Mouse (Mus musculus) activated CD4-positive, CD25-positive, alpha-beta regulatory T cell, adult 4 months (primary cell): ENCODE measurements around the gene Gna13. TPM values are rescaled to one million over a fixed set of nuclear protein-coding genes. Genes with fewer than 3 reads are reported as not detected.

ENCODE experiments used
- ATAC-seq: one replicate; pipeline ENCODE4 v1.8.0; 2017
- polyA plus RNA-seq, 2 experiments: library from polyadenylated mRNA; unstranded; fragments of 100-300 nt; shearing (Covaris generic); gene quantifications; one replicate each; pipeline ENCODE4 v1.2.1; 2017

The Gna13 gene
- polyA plus RNA-seq, 2 experiments from 2014 or later: 56.6 to 64.4 TPM

DNA sequence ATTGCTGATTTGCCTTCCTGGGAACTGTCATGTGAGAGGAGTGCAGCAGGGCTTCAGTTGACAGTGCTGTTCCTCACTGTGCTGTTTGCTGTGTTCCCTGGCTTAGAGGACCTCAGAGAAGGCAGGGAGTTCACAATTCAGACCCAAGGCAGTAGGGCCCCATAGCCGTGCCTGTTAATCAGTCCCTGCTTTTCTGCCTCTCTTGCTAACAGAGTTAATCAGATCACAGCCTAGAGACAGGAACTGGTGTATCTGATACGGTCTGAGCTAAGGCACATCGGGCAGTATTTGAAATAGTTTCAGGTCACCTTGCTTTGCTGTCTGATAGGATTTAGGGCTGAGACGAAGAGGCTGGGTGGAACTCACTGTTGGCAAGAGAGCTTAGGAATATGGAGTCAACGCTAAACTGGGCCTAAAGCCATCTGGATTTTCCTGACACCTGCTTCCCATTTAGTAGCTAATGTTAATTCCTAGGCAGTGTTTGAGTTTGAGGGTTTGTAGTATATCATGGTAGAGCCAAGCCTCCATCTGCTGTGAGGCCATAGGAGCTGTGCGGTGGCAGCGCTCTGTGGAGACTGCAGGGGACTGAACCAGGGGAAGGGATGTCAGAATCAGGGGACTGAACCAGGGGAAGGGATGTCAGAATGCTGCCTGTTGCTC lies 14.0 kb downstream of the Gna13 start:
- no peak for ATAC-seq

DNA sequence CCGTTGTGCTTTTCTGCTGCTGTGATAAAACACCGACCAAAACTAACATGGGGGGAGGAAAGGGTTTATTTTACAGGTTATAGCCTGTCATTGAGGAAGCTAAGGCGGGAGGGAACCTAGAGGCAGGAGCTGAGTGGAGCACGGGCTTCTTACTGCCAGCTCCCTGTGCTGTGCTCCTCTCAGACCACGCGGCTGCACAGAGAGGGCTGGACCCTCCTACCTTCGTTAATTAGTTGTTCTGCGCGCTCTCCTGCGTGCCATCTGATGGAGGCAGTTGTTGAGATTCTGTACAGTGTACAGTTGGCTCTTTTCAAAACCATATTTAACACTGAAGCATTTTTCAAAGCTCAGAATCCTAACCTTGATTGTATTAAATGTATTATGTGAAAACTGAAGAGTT lies 14.8 kb downstream of the Gna13 start:
- no peak for ATAC-seq

DNA sequence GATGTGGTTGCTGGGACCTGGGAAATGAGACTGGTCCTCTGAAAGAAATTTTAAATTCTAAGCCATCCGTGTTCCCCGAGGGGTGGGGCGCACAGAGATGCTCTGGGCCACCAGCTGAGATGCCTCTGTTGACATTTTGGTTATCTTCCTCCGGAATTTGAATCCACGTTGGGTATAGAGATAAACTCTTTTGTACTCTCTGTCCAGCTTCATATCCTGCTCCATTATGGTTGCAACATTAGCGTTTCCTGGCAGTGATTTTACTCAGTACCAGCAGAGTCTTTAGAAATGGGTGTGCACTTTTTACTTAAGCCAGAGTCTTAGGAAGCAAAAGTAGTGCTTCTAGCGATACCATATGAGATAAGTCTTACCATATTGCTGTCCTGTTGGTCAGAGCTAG lies 15.4 kb downstream of the Gna13 start:
- ATAC-seq: no peak

DNA sequence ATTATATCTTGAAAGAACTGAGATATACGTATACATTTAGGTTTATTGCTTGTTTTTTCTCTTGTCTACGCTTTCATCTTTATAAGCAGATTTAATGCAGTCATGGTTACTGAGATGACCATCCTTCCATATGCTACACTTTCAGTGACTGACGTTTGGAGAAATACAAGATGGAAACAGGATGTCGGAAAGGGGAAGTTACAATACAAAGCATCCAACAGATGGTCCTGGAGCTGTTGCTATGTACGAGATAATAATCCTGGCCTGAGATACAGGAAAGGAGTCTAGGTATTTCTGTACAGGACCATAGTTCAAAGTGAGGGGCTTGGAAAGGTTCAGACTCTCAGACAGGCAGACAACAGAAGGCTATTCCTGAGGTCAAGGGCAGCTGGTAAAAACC lies 18.0 kb downstream of the Gna13 start:
- ATAC-seq: no peak

DNA sequence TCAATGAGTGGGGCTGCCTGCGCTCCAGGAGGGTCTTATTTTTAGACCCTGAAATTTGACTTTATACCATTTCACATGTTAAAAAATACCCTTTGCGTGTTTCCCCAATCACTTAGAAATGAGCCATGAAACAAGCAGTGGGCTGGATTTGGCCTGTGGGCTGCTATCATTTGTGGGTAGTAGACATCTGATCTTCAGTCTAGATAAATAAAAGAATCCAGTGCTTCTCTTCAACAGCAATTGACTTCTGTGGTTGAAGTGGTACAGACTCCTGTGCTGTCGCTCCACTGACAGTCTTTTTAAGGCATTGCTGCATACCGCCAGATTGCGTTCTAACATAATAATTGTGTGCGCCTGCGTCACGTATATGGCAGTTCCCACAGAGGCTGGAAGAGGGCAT lies 22.7 kb downstream of the Gna13 start:
- ATAC-seq: no peak

DNA sequence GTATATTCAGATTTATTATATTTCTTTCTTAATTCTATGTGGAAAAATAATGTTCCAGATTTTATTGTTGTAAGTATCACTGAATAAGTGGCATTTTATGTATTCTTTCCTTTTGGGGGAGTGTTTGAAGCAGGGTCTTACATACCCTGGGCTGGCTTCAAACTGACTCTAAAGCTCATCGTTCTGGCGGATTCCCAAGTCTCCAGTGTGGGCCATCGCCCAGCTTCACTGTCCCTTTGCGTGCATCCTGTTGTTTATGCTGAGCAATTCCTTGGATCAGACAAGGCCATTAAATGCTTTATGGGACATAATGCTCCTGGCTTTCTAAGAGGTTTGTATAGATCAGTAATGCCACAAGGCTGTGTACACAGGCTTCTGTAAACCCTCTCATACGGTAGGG lies 26.4 kb downstream of the Gna13 start:
- ATAC-seq: no peak

DNA sequence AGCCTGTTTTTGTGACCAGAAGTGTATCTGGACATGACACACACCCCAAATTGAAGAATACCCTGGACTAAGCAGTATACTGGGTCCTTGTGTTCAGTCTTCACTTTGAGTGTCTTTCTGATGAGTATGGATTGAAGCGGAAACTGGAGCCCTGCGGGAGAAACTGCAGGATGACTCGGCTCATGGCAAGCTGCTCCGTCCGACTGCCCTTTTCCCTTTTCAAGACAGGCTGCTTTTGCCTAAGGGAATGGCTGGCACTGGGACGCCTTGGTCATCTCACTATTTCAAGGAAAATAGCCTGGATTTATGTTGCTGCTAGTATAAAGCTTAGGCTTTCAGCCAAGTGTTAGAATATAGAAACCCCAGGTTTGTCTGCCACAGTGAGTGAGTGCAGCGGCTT lies 28.6 kb downstream of the Gna13 start:
- ATAC-seq: no peak

DNA sequence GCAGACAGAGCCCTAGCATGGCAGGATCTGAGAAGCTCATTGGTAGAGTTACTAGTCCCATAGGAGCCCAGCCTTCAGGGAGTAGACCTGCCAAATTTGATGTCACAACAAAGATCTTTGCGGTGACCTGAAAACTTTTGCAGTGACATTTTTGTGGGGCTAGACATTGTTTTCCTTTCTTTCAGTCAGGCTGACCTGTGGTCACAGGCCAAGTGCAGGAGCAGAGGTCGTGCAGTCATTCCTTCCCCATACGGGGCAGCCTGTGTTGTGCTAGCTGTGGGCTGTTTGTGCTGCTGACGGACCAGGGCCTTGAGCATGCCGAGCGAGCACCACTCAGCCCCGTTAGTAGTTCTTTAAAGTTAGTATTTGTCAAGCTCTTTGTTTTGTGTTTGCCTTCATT lies 29.1 kb downstream of the Gna13 start:
- no peak for ATAC-seq

DNA sequence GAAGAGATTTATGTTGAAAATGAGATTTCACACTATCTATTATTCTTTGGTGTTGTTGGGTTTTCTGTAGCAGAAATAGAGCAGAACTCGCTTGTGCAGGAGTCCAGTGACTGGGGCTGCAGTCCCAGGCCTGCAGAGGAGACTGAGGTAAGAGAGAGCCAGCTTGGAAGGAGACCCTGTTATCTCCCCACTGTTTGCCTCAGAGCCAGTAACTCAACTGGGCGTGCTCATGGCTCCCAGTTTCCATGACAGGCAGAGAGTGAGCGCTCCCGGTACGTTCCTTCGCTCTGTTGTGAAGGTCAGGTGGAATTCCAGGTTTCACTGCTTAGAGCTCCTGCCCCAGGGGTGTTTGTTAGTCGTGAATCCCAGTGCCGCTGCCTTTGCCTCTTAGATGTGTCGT lies 30.0 kb downstream of the Gna13 start:
- no peak for ATAC-seq

DNA sequence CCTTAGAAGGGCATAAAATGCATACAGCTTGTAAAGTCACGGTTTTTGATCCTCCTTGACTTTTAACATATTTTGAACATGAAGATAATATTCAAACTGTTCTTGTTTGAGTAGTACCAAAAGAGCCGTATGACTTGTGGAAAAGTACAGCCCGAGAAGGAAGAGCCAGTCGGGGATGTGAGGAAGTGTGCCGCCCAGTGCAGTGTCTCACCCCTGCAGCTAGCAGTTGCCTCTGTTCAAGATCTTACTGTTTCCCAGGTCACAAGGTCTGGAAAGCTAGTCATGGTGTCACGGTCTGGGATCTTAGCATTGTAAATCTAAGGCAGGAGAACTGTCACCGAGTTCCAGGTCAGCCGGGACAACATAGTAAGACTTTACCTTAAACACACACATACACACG lies 32.1 kb downstream of the Gna13 start:
- no peak for ATAC-seq

DNA sequence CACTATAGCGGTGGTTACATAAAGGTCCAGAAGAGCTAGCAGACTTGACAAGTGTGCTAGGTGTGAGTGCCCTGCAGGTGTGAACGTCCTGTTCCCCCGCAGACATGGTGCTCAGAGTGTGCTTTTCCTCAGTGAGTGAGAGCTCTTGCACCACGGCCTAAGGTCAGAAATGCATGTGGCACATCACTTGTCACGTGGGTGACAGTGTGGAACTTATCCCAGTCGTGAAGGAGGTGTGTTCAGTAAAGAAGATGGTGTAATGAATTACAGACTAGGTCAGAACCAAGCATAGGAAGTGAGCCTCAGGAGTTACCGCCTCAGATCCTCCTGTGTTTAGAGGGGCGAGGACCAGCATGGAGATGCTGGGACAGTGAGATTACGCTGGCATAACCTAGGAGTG lies 32.7 kb downstream of the Gna13 start:
- no peak for ATAC-seq

DNA sequence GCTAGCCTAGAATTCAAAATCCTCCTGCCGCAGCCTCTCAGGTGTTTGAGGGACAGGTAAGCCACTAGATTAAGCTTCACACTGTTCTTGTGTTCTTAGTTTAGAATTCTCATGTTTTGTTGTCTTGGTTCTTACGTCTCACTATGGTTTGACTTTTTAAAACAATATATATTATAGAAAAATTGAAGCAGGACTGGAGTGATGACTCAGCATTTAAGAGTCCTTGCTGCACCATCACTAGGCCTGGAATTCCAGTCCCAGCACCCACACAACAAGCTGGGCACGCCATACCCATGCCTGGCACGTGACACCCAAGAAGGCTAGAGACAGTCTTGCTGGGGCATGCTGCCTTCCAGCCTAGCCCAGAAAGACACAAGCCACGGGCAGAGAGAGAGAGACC lies 43.8 kb downstream of the Gna13 start:
- ATAC-seq: no peak

DNA sequence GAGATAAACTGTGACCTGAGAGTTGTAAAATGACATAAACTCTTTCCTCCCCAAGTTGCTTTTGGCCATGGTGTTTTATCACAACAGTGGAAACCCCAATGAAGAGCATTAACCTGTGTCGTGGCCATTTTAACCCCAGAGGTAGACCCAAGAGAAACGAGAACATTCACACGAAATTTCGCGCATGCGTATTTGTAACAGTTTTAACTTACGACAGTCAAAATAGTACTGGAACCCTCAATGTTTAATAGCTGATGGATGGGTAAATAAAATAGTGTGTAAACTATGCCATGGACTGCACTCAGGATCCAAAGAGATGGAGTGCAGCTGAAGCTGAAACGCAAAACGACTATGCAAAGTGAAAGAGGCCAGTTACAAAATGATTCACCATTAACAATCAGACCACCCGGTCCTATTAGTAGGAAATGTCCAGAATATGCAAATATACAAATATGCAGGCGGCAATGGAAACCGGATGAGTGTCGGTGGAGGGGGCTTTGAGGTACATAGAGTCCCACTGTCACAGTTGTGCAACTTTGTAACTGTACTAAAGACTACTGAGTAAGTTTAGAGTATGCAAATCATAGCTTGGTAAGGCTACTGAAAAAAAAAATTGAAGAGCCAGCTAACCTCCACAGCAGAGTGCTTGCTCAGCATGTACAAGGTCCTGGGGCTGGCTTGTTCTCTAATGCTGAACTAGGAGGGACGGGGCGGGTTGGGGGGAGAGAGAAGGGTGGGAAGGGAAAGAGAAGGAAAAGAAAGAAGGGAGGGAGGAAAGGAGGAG lies 47.8 kb downstream of the Gna13 start:
- ATAC-seq: no peak

DNA sequence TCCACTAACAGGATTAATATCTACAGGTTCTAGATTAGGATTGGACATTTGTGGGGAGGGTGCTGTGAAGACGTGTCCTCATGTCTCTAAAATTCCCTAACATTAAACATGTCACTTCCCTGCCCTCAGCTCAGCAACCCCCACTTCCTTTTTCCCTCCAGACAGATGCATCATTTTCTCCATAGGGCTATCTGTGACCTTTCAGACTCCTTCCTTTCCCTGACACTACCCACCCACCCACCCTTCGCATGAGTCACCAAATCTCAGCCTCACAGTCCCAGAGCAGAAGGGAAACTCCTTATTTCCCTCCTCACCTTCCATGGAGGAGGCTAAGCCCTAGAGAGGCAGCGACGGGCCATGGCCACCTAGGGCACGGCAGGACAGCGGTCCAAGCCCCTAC lies 51.0 kb downstream of the Gna13 start, which contains the start of gene 9930022D16Rik:
Gene 9930022D16Rik, plus strand, starts transcription at position 301 of the 400 bp plus-strand sequence.
- no peak for ATAC-seq

DNA sequence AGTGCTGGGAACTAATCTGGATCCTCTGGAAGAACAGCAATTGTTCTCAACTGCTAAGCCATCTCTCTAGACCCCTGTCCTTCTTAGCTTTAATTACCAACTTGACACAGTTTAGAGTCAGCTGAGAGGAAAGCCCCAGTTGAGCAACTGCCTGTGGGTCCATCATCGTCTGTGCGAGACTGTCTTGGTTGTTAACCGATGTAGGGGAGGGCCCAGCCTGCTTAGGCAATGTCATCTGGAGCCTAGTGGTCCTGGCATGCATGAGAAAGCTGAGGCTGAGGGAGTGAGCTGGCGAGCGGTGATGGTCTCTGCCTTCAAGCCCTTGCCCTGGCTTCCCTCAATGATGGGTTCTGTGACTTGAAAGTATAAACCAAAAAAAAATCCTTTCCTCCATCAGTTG lies 52.2 kb downstream of the Gna13 start:
- ATAC-seq: no peak

DNA sequence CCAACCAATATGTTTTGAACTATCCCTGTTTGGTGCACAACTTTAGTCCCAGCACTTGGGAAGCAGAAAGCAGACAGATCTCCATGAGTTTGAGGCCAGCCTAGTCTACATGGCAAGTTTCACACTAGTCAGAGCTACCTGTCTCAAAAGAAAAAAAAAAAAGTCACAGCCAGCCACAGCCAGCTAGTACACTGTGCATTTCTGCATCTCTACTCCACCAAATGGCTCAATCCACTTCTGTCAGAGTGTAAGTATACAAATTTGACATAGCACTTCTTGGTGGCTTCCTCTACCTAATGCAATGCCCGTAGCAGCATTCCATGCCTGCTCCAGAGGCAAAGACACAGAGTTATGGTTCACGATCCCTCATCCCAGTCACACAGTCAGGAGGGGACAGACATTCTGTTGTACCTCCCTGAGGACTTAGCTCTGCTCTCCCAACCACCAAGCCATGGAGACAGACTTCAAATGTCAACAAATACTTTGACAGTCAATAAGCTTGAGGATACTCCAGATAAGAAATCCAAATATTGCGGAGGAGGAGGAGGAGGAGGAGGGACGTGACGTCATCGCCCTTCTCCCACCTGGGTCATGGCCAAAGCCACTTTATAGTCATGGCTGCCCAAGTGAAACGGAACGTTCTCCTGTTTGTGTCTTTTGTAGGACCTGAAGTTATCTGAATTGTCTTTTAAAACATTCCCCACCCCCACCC lies 54.2 kb downstream of the Gna13 start:
- ATAC-seq: no peak

DNA sequence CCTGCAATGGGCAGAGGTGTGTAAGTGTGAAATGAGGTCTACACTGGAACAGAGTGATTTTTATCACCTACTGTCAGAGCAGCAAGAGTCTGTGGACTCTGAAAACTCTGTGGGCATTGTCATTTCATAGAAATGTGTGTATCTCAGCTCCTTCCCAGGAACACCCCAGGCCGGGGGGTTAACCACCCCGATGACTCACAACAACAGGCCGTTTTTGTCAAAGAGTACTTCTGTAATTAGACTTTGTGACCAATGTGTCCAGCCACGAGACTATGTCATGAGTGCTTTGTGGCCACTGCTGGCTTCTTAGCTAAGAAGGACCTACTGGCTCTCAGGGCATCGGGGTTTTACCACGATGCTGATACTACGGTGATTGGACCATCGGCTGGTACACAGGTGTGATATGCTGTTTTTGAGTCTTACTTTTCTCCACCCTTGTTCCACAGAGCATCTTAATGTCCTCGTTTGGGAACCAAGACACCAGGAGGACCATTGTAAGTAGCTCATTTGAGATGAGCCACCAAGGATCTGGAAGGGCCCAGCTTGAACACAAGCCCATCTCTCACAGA lies 54.9 kb downstream of the Gna13 start:
- no peak for ATAC-seq

DNA sequence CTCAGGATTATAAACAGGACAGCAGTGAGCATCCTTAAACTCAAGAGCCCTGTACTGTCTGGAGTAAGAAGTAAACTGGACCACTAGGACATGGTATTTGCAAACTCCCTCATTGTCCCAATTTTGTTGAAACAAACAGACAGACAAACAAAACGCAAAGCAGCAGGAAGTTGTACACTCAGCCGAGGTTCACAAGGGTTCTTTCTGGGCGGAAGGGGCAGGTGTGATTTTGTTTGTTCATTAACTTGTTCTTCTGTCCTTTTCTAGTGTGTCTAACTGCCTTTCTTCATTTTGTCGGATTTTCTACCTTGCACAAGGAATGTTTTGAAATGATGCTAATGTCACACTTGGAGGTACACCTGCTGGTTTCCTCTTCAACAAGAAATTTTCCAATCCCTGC lies 56.8 kb downstream of the Gna13 start:
- peak; percentile 20 for ATAC-seq

DNA sequence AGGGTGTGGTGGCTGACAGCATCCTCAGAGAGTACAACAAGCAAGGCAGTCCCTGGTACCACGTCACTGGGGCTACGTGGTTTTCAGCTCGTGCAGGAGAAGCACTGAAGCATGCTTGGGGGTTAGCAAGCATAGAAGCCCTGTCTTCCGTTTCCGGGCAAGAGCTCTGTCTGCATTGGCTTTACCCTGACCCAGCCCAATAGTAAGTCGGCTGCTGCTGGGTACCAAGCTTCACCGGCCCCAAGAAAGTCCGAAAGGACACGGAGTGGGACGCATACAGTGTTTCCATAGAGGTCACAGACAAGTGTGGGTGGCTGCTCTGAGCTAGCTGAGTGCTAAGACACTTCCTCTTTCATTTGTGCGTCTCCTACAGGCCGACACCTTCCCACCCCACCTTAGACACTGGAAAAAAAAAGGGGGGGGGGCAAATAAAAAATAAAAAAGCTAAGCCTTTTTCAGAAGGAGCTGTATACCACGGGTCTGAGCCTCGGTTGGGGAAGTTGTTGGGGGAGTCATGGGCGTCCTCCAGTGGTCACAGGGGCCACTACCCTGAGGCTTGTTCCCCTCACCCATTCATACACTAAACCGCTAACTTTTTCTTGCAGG lies 57.4 kb downstream of the Gna13 start:
- ATAC-seq: peak; percentile 85

DNA sequence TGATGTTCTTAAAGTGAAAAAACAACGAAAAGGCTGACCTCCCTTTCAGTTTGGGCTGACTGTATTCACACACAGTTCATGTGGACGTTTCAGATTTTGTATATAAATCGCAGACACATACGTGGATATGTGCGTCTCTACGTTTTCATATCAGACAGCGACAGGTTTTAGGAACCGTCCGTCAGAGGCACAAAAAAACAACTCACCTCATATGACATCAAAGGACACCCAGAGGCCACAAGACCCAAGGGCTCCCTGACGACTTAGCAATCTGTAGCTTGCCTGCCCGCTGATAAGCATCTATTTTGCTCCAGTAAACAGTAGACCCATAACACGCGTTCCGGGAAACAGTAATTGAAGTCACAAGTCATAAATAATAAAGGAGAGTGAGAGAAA lies 57.9 kb downstream of the Gna13 start:
- peak; percentile 41 for ATAC-seq

DNA sequence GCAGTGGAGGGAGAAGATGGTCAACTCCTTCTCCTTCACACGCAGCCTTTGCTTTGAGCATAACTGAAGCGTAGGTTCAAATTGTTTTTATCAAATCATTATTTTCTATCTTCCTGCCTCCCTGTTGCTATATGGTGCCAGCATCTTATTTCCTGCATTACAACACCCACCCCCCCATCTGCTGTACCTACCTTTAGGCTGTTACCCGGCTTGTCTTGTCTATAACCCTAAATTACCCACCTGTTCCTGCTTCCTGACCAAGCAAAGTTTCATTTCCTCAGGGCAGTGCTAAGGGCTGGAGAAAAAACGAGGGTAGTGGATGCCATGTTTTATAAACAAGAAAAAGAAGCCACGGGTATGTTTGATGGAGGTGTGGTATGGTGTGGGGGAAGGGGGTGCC lies 58.6 kb downstream of the Gna13 start:
- no peak for ATAC-seq

DNA sequence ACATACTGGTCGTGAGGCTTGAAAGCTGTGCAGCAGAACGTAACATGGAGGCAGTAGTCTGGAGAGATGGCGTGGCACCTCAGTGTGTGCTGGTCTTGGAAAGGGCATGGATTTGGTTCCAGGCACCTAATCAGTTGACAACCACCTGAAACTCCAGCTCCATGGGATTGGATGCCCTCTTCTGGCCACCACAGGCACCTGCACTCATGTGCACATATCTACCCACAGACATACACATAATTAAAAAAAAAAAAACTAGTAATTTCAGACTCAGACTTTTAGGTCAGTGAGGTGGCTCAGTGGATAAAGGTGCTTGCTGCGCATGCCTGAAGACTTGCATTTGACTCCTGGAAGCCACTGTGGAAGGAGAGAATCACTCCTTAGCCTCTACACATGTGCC lies 59.6 kb downstream of the Gna13 start:
- ATAC-seq: no peak

DNA sequence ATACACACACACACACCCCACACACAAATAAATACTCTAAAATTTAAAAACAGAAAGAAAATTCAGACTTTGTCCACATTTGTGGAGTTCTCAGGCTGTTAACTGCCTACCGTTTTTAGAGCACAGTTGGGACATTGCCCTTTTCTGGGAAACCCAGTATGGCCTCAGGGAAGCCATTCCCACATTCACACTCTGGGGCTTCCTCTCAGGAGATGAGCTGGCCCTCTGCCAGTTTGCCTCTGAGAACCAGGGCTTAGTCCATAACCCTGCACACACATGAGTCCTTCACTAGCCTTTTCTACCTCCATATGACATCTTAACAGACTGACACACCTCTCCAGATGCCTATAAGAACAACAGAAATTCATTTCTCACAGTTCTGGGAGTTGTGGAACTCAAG lies 60.7 kb downstream of the Gna13 start:
- no peak for ATAC-seq
